Mouse (Mus musculus) ovary, adult 10 weeks (tissue): ENCODE data around the gene Atrip. TPM values are rescaled to one million over a fixed set of nuclear protein-coding genes. Genes with fewer than 3 reads are reported as not detected.

ENCODE experiments used
- polyA plus RNA-seq: library from polyadenylated mRNA; stranded (reverse); fragments of 350-450 nt; fragmentation: Illumina TruSeq; extraction: RNeasy Lipid Tissue Mini Kit (QIAGEN cat#74804); gene quantifications from one replicate; pipeline ENCODE4 v1.2.3, GENCODE M21; 2014

Atrip gene
- polyA plus RNA-seq, result 11.9 TPM

GRCm38 (mm10) chr9:109073661-109074573 is at the start of gene Atrip:
Gene Atrip, minus strand, starts transcription at chr9:109074124.

DNA sequence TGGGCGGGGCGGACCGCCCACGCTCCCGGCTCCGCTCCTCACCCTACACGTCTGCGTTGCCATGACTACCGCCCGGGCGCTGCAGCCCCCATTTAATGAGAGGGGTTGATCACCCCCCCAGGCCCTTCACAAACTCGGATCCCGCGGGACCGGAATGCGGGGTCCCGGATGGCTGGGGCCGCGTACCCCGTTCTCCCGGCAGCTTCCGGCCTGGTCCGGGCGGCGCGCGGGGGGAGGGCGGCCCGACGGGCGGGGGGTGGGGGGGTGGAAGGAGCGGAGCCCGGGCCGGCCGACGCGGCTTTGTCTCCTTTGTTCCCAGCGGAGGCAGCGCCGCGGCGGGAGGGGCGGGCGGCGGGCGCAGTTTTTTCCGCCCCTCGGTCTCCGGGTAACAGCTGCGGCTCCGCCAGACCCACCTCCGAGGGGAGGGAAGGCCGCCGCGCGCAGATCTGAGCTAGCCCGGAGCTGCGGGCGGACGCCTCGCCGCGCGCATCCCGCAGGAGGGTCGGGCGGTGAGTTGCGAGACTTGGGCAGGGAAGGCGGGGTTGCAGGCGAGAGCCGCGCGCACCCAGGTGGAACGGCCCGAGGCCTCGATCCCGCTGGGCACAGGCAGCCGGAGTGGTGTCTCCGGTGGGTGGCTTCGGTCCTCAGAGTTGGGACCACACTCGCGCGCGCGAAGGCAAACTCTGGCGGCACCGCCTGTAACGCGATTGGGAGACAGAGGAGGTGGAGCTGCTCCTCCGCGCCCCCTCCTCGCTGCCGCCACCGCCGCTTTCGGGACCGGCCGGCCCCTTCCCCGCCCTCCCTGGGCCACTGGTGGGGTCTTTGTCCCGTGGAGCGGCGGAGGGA is 21.4 kb upstream of the Atrip start, which contains the start of gene Plxnb1:
Gene Plxnb1 (plus strand): TSS at position 253 of the 846 bp plus-strand sequence.

DNA sequence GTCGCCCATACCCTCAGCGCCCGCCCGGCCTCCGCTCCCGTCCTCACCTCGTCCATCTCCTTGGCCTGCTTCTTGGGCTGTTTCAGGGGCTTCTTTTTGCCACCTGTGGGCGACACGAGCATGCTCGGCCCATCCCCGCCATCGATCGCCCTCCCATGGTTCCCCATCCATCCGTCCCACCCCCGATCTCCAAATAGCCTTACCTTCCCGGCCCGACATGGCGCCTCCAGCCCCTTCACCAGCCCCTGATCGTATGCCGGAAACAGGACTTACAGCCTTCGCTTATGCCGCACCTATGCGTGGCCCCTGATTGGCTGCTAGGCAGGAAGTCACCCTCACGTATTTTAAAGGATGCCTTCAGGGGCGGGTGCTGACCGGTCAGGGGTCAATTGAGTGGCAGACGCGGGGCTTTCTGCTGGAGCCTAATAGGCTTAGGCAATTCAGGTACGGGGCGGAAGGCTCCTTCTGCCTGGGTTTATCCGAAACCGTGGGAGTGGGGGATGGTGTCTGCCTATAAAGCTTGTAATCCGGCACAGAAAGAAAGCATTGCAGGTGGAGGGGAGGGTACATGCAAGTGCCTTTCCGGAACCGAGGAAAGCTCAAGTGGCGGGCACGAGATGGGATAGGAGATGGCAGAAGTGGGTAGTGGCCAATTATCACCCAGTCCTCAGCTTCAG is 8.3 kb upstream of the Atrip start, which contains the start of the genes Ccdc51 and Tma7:
Gene Ccdc51 (plus strand): TSS at position 370 of the 677 bp plus-strand sequence.
Gene Tma7 (minus strand): TSS at position 464 of the 677 bp plus-strand sequence.

GRCm38 (mm10) chr9:109059136-109059903 is 14.6 kb downstream of the Atrip start, which contains the start of gene Trex1:
Gene Trex1, minus strand, starts transcription at chr9:109059734.

DNA sequence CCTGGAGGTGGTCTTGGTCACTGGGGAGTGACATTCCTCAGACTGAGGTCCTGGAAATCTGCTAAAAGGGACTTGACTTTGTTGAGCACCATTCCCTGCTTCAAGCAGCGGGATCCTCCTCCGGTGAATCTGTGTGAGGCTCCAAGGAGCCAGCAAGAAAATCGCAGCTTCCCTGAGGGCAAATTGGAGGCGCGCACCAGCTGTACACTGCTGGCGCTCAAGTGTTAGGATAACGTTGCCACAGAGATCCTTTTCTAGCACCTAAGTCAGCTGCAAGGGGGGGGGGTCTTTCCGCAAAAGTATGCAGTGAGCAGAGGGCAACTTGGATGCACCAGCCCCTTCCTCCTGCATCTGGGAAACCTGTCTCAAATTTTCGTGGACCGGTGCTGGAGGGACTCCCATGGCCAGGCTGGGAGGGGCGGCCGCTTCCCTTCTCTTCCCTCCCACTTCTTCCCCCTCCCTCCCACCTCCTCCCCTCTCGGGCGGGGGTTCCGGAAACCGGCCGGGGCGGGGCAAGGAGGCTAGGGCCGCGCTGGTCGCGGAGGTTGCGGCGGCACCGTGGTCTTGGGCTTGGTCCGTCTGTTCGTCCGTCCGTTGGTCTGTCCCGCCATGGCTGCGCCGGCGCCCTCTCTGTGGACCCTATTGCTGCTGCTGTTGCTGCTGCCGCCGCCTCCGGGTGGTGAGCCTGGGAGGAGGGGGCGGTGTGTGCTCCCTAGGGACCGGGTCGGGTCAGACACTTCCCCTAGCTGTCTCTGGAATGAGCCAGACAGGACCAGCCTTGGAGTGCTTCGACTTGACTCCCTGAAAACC is 35.6 kb downstream of the Atrip start, which contains the start of gene Shisa5:
Gene Shisa5 (plus strand): TSS at position 480 of the 810 bp plus-strand sequence.

Other genes starting within 250 kb of the Atrip start
- gene Celsr3, start 247.8 kb downstream of the Atrip start, polyA plus RNA-seq, result not detected
- 0.46 TPM for gene Slc26a6, start 220.8 kb downstream of the Atrip start, polyA plus RNA-seq
- gene Tmem89, start 159.5 kb downstream of the Atrip start, polyA plus RNA-seq, result not detected
- 22.6 TPM for gene Uqcrc1, start 137.5 kb downstream of the Atrip start, polyA plus RNA-seq
- gene Col7a1, start 120.5 kb downstream of the Atrip start, polyA plus RNA-seq, result not detected
- gene Ucn2, start 88.1 kb downstream of the Atrip start, polyA plus RNA-seq, result not detected
- gene Pfkfb4, start 82.3 kb downstream of the Atrip start, polyA plus RNA-seq, result 0.74 TPM
- 23.1 TPM for gene Shisa5, start 35.6 kb downstream of the Atrip start, polyA plus RNA-seq
- gene Trex1, start 14.4 kb downstream of the Atrip start, polyA plus RNA-seq, result not detected
- not detected for gene Ccdc51, start 8.4 kb upstream of the Atrip start, polyA plus RNA-seq
- 524 TPM for gene Tma7, start 8.5 kb upstream of the Atrip start, polyA plus RNA-seq
- gene Plxnb1, start 21.3 kb upstream of the Atrip start, polyA plus RNA-seq, result 1.7 TPM
- gene Fbxw21, start 87.9 kb upstream of the Atrip start, polyA plus RNA-seq, result 48.7 TPM
- 15.9 TPM for gene Fbxw13, start 121.9 kb upstream of the Atrip start, polyA plus RNA-seq
- 17.8 TPM for gene Fbxw20, start 160.6 kb upstream of the Atrip start, polyA plus RNA-seq
- 45.1 TPM for gene Fbxw14, start 213.6 kb upstream of the Atrip start, polyA plus RNA-seq